Mouse (Mus musculus) ES-E14 (cell line): ENCODE results near the gene Fbxl19.
"Not testable (repeated sequence)": the region's sequence is repeated elsewhere in the genome, so short reads cannot be mapped to it uniquely, and the experiment has no call there.

Source experiments
- HCFC1 ChIP-seq: IDR thresholded peaks from 2 replicates; pipeline ENCODE4 v1.6.1; 2012; ENCODE audit warnings: low read length, inconsistent platforms, borderline replicate concordance; ENCODE audit not compliant: insufficient read depth
- ZC3H11A ChIP-seq: IDR thresholded peaks from 2 replicates; pipeline ENCODE4 v1.6.1; 2012; ENCODE audit warnings: low read depth, mild to moderate bottlenecking, inconsistent platforms, low read length, borderline replicate concordance
- ZNF384 ChIP-seq: IDR thresholded peaks from 2 replicates; pipeline ENCODE4 v1.6.1; 2012; ENCODE audit warnings: low read depth, low read length, inconsistent platforms

GRCm38 (mm10) chr7:127775837-127776236 lies 31.5 kb downstream of the Fbxl19 start:
- TF ChIP-seq HCFC1, ZC3H11A: not testable (repeated sequence)
- peak; percentile 76 for TF ChIP-seq ZNF384
